Mouse (Mus musculus) common myeloid progenitor, adult 5-6 weeks (primary cell): ENCODE measurements around the gene Pds5a. TPM values are rescaled to one million over a fixed set of nuclear protein-coding genes. Genes with fewer than 3 reads are reported as not detected.
"Not testable (repeated sequence)": the region's sequence is repeated elsewhere in the genome, so short reads cannot be mapped to it uniquely, and the experiment has no call there.

Experiments used
- ATAC-seq: replicated peaks from 2 replicates; pipeline ENCODE4 v1.8.0; 2016; ENCODE audit warnings: low read depth, mild to moderate bottlenecking, moderate TSS enrichment, inconsistent platforms; ENCODE audit not compliant: poor library complexity, severe bottlenecking
- total RNA-seq: library from RNA; stranded (forward); fragments of 200-1000, 187-1606 nt; gene quantifications from 2 replicates; pipeline ENCODE4 v1.2.3, GENCODE M21; 2017

Pds5a gene
- 242 and 296 TPM in 2 replicates for total RNA-seq

- peak; percentile 55 for ATAC-seq
Observed at GRCm38 (mm10) chr5:65697836-65698758, at the start of gene Pds5a. Gene Pds5a, minus strand, starts transcription at chr5:65698273.

GRCm38 (mm10) chr5:65746908-65747307 is 48.8 kb upstream of the Pds5a start:
- no peak for ATAC-seq

- 0 out of 2 replicates have a peak, but pooled peaks have one; percentile 52 for ATAC-seq
Observed at GRCm38 (mm10) chr5:65739366-65739765, 41.3 kb upstream of the Pds5a start.

GRCm38 (mm10) chr5:65735601-65736000 is 37.5 kb upstream of the Pds5a start:
- no peak for ATAC-seq

- ATAC-seq = peak; percentile 95
Observed at GRCm38 (mm10) chr5:65731173-65732007, 33.3 kb upstream of the Pds5a start.

- peak; percentile 85 for ATAC-seq
Observed at GRCm38 (mm10) chr5:65724311-65725054, 26.4 kb upstream of the Pds5a start.

- ATAC-seq = peak; percentile 87
Observed at GRCm38 (mm10) chr5:65718368-65718767, 20.3 kb upstream of the Pds5a start.

- ATAC-seq = not testable (repeated sequence)
Observed at GRCm38 (mm10) chr5:65717903-65718211, 19.8 kb upstream of the Pds5a start.

GRCm38 (mm10) chr5:65717063-65717902 is 19.2 kb upstream of the Pds5a start:
- no peak for ATAC-seq

- no peak for ATAC-seq
Observed at GRCm38 (mm10) chr5:65715084-65715483, 17.0 kb upstream of the Pds5a start.

- no peak for ATAC-seq
Observed at GRCm38 (mm10) chr5:65711463-65711862, 13.4 kb upstream of the Pds5a start.

- ATAC-seq = no peak
Observed at GRCm38 (mm10) chr5:65710267-65710666, 12.2 kb upstream of the Pds5a start.

- no peak for ATAC-seq
Observed at GRCm38 (mm10) chr5:65706979-65707378, 8.9 kb upstream of the Pds5a start.

- ATAC-seq = no peak
Observed at GRCm38 (mm10) chr5:65706171-65706570, 8.1 kb upstream of the Pds5a start.

- no peak for ATAC-seq
Observed at GRCm38 (mm10) chr5:65704765-65705678, 6.9 kb upstream of the Pds5a start.

GRCm38 (mm10) chr5:65703261-65703660 is 5.2 kb upstream of the Pds5a start:
- 0 out of 2 replicates have a peak, but pooled peaks have one; percentile 15 for ATAC-seq

- ATAC-seq = no peak
Observed at GRCm38 (mm10) chr5:65700102-65700501, 2.0 kb upstream of the Pds5a start.

- no peak for ATAC-seq
Observed at GRCm38 (mm10) chr5:65699146-65699545, 1.1 kb upstream of the Pds5a start.
